Mouse (Mus musculus): ENCODE measurements around the gene Gm20388. TPM values are rescaled to one million over a fixed set of nuclear protein-coding genes. Genes with fewer than 3 reads are reported as not detected.

Gene Gm20388
- total RNA-seq, 2 experiments from 2014 or later: 1.9 to 2.0 TPM

- no peak for DNase-seq
Observed at GRCm38 (mm10) chr8:120167136-120167535, 256.5 kb downstream of the Gm20388 start.

- no peak for DNase-seq
Observed at GRCm38 (mm10) chr8:120167821-120168220, 257.2 kb downstream of the Gm20388 start.

GRCm38 (mm10) chr8:120169119-120169518, 258.5 kb downstream of the Gm20388 start:
- no peak for DNase-seq

- DNase-seq: no peak
Observed at GRCm38 (mm10) chr8:120173195-120173594, 262.6 kb downstream of the Gm20388 start.

GRCm38 (mm10) chr8:120174606-120175005, 264.0 kb downstream of the Gm20388 start:
- DNase-seq: no peak

GRCm38 (mm10) chr8:120176605-120177004, 266.0 kb downstream of the Gm20388 start:
- no peak for DNase-seq

- DNase-seq: peak; percentile 67
Observed at GRCm38 (mm10) chr8:120177318-120178123, 266.9 kb downstream of the Gm20388 start, which contains the start of gene Fam92b. Fam92b (minus strand) TSS chr8:120177466.

GRCm38 (mm10) chr8:120178124-120178514, 267.5 kb downstream of the Gm20388 start:
- DNase-seq: no peak

GRCm38 (mm10) chr8:120179027-120179431, 268.4 kb downstream of the Gm20388 start:
- DNase-seq: peak; percentile 94

- DNase-seq: no peak
Observed at GRCm38 (mm10) chr8:120180445-120180970, 269.9 kb downstream of the Gm20388 start.

- DNase-seq: no peak
Observed at GRCm38 (mm10) chr8:120181274-120181673, 270.6 kb downstream of the Gm20388 start.

- DNase-seq: no peak
Observed at GRCm38 (mm10) chr8:120181861-120182414, 271.3 kb downstream of the Gm20388 start.

- DNase-seq: no peak
Observed at GRCm38 (mm10) chr8:120184366-120184765, 273.7 kb downstream of the Gm20388 start.

- peak; percentile 69 for DNase-seq
Observed at GRCm38 (mm10) chr8:120184850-120185792, 274.5 kb downstream of the Gm20388 start.

- peak; percentile 69 for DNase-seq
Observed at GRCm38 (mm10) chr8:120186454-120186853, 275.8 kb downstream of the Gm20388 start.

- DNase-seq: peak; percentile 87
Observed at GRCm38 (mm10) chr8:120188510-120188909, 277.9 kb downstream of the Gm20388 start.

- DNase-seq: peak; percentile 55
Observed at GRCm38 (mm10) chr8:120189440-120189839, 278.8 kb downstream of the Gm20388 start.

GRCm38 (mm10) chr8:120190107-120190809, 279.6 kb downstream of the Gm20388 start:
- DNase-seq: no peak

GRCm38 (mm10) chr8:120190810-120191413, 280.3 kb downstream of the Gm20388 start:
- DNase-seq: peak; percentile 99

- no peak for DNase-seq
Observed at GRCm38 (mm10) chr8:120191633-120192032, 281.0 kb downstream of the Gm20388 start.

- no peak for DNase-seq
Observed at GRCm38 (mm10) chr8:120192118-120192517, 281.5 kb downstream of the Gm20388 start.
